Mouse (Mus musculus) bone marrow, adult 2 months (tissue): ENCODE measurements around the gene Mrgprb5.

Experiments
- CTCF ChIP-seq: fragments of 200-500 bp; IDR thresholded peaks from 2 replicates; pipeline ENCODE4 v1.5.1; 2011; ENCODE audit warnings: low read length, control low read depth; ENCODE audit not compliant: control insufficient read depth, insufficient read depth
- POLR2A ChIP-seq: fragments of 200-500 bp; IDR thresholded peaks from 2 replicates; pipeline ENCODE4 v1.6.1; 2011; ENCODE audit warnings: low read depth, mild to moderate bottlenecking, control low read depth, low read length, borderline replicate concordance; ENCODE audit not compliant: control insufficient read depth

GRCm38 (mm10) chr7:48138248-48138702 lies 30.5 kb downstream of the Mrgprb5 start:
- no peak for TF ChIP-seq POLR2A
- TF ChIP-seq CTCF: no peak
